Mouse (Mus musculus) heart, embryonic 11.5 days (tissue): Measurements from ENCODE around the gene Rapgef5. TPM values are rescaled to one million over a fixed set of nuclear protein-coding genes. Genes with fewer than 3 reads are reported as not detected.
A peak's percentile ranks its signal among the peaks of the same experiment; 100 is the strongest.

Source experiments
- ATAC-seq: fragments of 200-750 bp; cut with Nextera tagmentation; replicated peaks from 2 replicates; pipeline ENCODE4 v1.8.0; 2017; ENCODE audit warnings: moderate library complexity; ENCODE audit not compliant: insufficient number of reproducible peaks, low FRiP score, low TSS enrichment
- H3K27ac ChIP-seq: fragments of 300-500 bp; sonication (generic); 2 replicates; pipeline ENCODE4 v1.5.1; 2014; ENCODE audit warnings: mild to moderate bottlenecking, low read depth, low read length
- H3K27me3 ChIP-seq: fragments of 300-500 bp; sonication (generic); 2 replicates; pipeline ENCODE4 v1.6.1; 2014; ENCODE audit warnings: mild to moderate bottlenecking, low read length, mixed read lengths; ENCODE audit not compliant: control insufficient read depth, insufficient read depth
- H3K36me3 ChIP-seq: fragments of 300-500 bp; sonication (generic); 2 replicates; pipeline ENCODE4 v1.6.1; 2014; ENCODE audit warnings: mild to moderate bottlenecking, low read length, moderate library complexity, mixed read lengths; ENCODE audit not compliant: control insufficient read depth, insufficient read depth
- H3K4me1 ChIP-seq: fragments of 300-500 bp; sonication (generic); 2 replicates; pipeline ENCODE4 v1.6.1; 2014; ENCODE audit warnings: low read length; ENCODE audit not compliant: control insufficient read depth, insufficient read depth
- H3K4me2 ChIP-seq: fragments of 300-500 bp; sonication (generic); 2 replicates; pipeline ENCODE4 v1.6.1; 2014; ENCODE audit warnings: mild to moderate bottlenecking, moderate library complexity
- H3K4me3 ChIP-seq: fragments of 300-500 bp; sonication (generic); 2 replicates; pipeline ENCODE4 v1.5.1; 2014; ENCODE audit warnings: low read depth, low read length
- H3K9ac ChIP-seq: fragments of 300-500 bp; sonication (generic); 2 replicates; pipeline ENCODE4 v1.6.1; 2014; ENCODE audit warnings: mild to moderate bottlenecking, low read depth, low read length, moderate library complexity
- H3K9me3 ChIP-seq: fragments of 300-500 bp; sonication (generic); replicated peaks from 2 replicates; pipeline ENCODE4 v1.6.1; 2016; ENCODE audit warnings: low read length; ENCODE audit not compliant: control insufficient read depth
- WGBS: fragments of 180-500 bp; shearing (Covaris S2); extraction: QIAGEN DNeasy Blood & Tissue Kit; methylation state at CpG from one replicate; pipeline ENCODE4 v1.1.7; 2014; ENCODE audit not compliant: insufficient replicate concordance; 5-methylcytosine and 5-hydroxymethylcytosine counted together
- polyA plus RNA-seq: library from polyadenylated mRNA; unstranded; fragments of >200 nt; fragmentation: Nextera tagmentation; extraction: Ambion mirVana; gene quantifications from 2 replicates; pipeline ENCODE4 v1.2.1, GENCODE M21; 2014

Rapgef5 gene
- polyA plus RNA-seq, result 13.2 and 15.7 TPM in 2 replicates

GRCm38 (mm10) chr12:117516179-117516578, at the start of gene Rapgef5:
Gene Rapgef5 (plus strand): TSS chr12:117516479.
- Histone ChIP-seq H3K27me3 (0 out of 2 replicates have a peak, but pooled peaks cover 4% of the 10 kb centered on the region), H3K4me1 (no peaks in the 10 kb centered on the region), H3K27ac (no peak within 1 kb of the TSS), H3K4me3 (no peak within 1 kb of the TSS), H3K4me2 (no peak within 1 kb of the TSS), H3K36me3 (no peaks in the 10 kb centered on the region), H3K9ac (no peak within 1 kb of the TSS), H3K9me3 (no peaks in the 10 kb centered on the region)
- ATAC-seq, result no peak
- WGBS, result 87% methylated on average over 2 of the region's 2 CpGs

GRCm38 (mm10) chr12:117468329-117468728, 48.0 kb upstream of the Rapgef5 start:
- no peak for ATAC-seq
- no peaks in the 10 kb centered on the region for H3K9me3 ChIP-seq
- no peak overlapping the region for H3K27ac ChIP-seq
- no peak overlapping the region for H3K4me2 ChIP-seq
- H3K4me1 ChIP-seq, result peaks cover 9% of the 10 kb centered on the region; the same call in 1 of the 2 replicates
- H3K4me3 ChIP-seq, result no peak overlapping the region
- H3K36me3 ChIP-seq, result no peaks in the 10 kb centered on the region
- no peaks in the 10 kb centered on the region for H3K27me3 ChIP-seq
- WGBS, result 25% methylated on average over 5 of the region's 5 CpGs
- no peak overlapping the region for H3K9ac ChIP-seq

GRCm38 (mm10) chr12:117479014-117479413, 37.3 kb upstream of the Rapgef5 start:
- ATAC-seq, result no peak
- Histone ChIP-seq H3K36me3 (no peaks in the 10 kb centered on the region), H3K4me2 (no peak overlapping the region), H3K9ac (no peak overlapping the region), H3K27me3 (no peaks in the 10 kb centered on the region), H3K4me3 (no peak overlapping the region), H3K27ac (peak overlapping the region; percentile 41; the same call in 1 of the 2 replicates), H3K4me1 (peaks cover 13% of the 10 kb centered on the region), H3K9me3 (no peaks in the 10 kb centered on the region)
- WGBS, result 37% methylated on average over 3 of the region's 3 CpGs

- WGBS, result 31% methylated on average over 7 of the region's 7 CpGs
- no peak overlapping the region for H3K9ac ChIP-seq
- no peak overlapping the region for H3K27ac ChIP-seq
- H3K9me3 ChIP-seq, result no peaks in the 10 kb centered on the region
- no peaks in the 10 kb centered on the region for H3K36me3 ChIP-seq
- ATAC-seq, result no peak
- no peaks in the 10 kb centered on the region for H3K27me3 ChIP-seq
- peaks cover 13% of the 10 kb centered on the region for H3K4me1 ChIP-seq
- H3K4me2 ChIP-seq, result 0 out of 2 replicates have a peak overlapping the region, but pooled peaks have one; percentile 4
- no peak overlapping the region for H3K4me3 ChIP-seq
Measured at GRCm38 (mm10) chr12:117479680-117480079, 36.6 kb upstream of the Rapgef5 start.

GRCm38 (mm10) chr12:117480958-117481357, 35.3 kb upstream of the Rapgef5 start:
- ATAC-seq, result no peak

GRCm38 (mm10) chr12:117482665-117483064, 33.6 kb upstream of the Rapgef5 start:
- H3K4me1 ChIP-seq, result peaks cover 13% of the 10 kb centered on the region
- H3K9ac ChIP-seq, result no peak overlapping the region
- ATAC-seq, result no peak
- no peak overlapping the region for H3K4me2 ChIP-seq
- WGBS, result 8% methylated on average over 3 of the region's 3 CpGs
- no peaks in the 10 kb centered on the region for H3K9me3 ChIP-seq
- H3K36me3 ChIP-seq, result no peaks in the 10 kb centered on the region
- no peaks in the 10 kb centered on the region for H3K27me3 ChIP-seq
- H3K4me3 ChIP-seq, result no peak overlapping the region
- peak overlapping the region; percentile 83 for H3K27ac ChIP-seq

More at GRCm38 (mm10) chr12:117480958-117481357, 35.3 kb upstream of the Rapgef5 start:
- no peaks in the 10 kb centered on the region for H3K36me3 ChIP-seq
- no peak overlapping the region for H3K9ac ChIP-seq
- H3K4me1 ChIP-seq, result peaks cover 13% of the 10 kb centered on the region
- H3K27me3 ChIP-seq, result no peaks in the 10 kb centered on the region
- 78% methylated on average over 3 of the region's 3 CpGs for WGBS
- H3K4me3 ChIP-seq, result no peak overlapping the region
- no peaks in the 10 kb centered on the region for H3K9me3 ChIP-seq
- H3K4me2 ChIP-seq, result no peak overlapping the region
- H3K27ac ChIP-seq, result no peak overlapping the region

- Histone ChIP-seq H3K4me1 (peaks cover 4% of the 10 kb centered on the region), H3K9me3 (no peaks in the 10 kb centered on the region), H3K4me3 (no peak overlapping the region), H3K27ac (no peak overlapping the region), H3K9ac (no peak overlapping the region), H3K27me3 (no peaks in the 10 kb centered on the region), H3K4me2 (no peak overlapping the region), H3K36me3 (no peaks in the 10 kb centered on the region)
- 72% methylated on average over 4 of the region's 4 CpGs for WGBS
- no peak for ATAC-seq
Measured at GRCm38 (mm10) chr12:117486118-117487057, 29.9 kb upstream of the Rapgef5 start.

- no peaks in the 10 kb centered on the region for H3K9me3 ChIP-seq
- no peak for ATAC-seq
- 51% methylated on average over 3 of the region's 3 CpGs for WGBS
- no peaks in the 10 kb centered on the region for H3K36me3 ChIP-seq
- no peak overlapping the region for H3K4me2 ChIP-seq
- H3K4me1 ChIP-seq, result no peaks in the 10 kb centered on the region; the same call in 1 of the 2 replicates
- H3K27me3 ChIP-seq, result no peaks in the 10 kb centered on the region
- no peak overlapping the region for H3K9ac ChIP-seq
- no peak overlapping the region for H3K4me3 ChIP-seq
- no peak overlapping the region for H3K27ac ChIP-seq
Measured at GRCm38 (mm10) chr12:117496501-117497176, 19.6 kb upstream of the Rapgef5 start.
